Mouse (Mus musculus): Measurements from ENCODE around the gene Atxn7l2.
"Not testable (repeated sequence)": the region's sequence is repeated elsewhere in the genome, so short reads cannot be mapped to it uniquely, and the experiment has no call there.

The Atxn7l2 gene

DNA sequence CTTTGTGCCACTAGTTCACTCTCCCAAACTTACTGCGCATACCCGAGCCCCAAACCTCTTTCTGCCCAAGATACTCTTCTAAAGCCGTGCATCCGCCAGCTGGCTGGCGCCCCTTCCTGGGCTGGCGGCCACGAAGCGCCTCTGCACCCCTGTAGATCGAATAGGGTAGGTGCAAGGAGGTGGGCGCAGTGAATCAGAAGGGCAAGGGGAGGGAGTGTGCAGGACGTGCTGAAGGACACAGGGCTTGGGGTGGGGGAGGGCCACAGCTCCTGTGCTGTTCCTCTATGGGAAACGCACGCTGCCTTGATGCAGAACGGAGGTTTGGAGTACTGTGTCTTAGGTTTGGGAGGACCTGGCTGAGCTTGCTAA lies at the start of gene Atxn7l2:
Atxn7l2 (minus strand) TSS at position 164 of the 369 bp plus-strand sequence.
- no peak for DNase-seq (ENCODE audit: extremely low read depth, low read depth)

DNA sequence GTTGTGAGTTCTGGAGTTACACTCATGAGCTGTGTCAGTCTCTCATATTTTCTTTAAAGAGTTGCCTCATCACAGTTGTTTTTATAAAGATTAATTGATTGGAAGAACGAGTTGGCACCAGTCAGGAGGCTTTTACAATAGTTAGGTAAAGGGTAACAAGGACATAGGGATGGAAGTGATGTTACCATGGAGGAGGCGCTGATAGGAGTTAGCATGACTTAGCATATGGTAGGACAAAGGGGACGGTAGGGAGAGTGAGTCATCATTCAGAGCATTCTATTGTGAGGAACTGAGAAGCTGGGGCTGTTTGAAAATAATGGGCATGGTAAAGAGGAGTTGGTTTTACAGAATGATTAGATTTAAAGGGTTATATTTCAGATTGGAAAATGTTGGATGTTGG lies 48.6 kb upstream of the Atxn7l2 start:
- DNase-seq (ENCODE audit: extremely low read depth, low read depth), result peak; percentile 79

DNA sequence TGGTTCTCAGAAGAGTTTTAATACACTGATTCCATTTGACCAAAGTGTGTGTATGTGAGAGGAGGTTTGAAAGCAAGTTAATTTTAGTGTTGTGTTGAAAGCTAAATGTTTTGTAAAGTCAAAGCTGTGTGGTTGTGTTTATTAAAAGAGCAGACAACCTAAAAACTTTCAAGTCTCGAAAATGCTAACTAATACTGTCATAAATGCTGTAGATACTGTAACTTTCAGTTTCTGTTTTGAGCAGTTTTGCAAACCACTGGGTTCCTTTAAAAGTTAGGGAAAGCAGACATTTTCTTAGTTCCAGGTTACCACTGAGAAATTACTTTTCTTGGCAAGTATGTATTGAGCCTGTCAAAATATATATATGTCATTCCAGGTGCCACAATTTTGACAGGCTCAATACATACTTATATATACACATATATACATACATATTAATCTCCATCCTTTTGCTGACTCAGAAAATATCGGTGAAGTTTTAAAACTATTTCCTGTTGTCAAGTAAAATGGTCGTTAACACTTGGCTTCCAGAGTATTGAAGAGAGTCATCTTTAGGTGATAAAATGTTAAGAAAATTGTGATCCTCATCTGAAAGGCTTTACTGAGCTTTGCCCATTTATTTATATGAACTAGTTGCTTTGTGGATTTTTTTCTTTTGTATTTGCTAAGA lies 47.2 kb upstream of the Atxn7l2 start:
- DNase-seq (ENCODE audit: extremely low read depth, low read depth), result no peak

DNA sequence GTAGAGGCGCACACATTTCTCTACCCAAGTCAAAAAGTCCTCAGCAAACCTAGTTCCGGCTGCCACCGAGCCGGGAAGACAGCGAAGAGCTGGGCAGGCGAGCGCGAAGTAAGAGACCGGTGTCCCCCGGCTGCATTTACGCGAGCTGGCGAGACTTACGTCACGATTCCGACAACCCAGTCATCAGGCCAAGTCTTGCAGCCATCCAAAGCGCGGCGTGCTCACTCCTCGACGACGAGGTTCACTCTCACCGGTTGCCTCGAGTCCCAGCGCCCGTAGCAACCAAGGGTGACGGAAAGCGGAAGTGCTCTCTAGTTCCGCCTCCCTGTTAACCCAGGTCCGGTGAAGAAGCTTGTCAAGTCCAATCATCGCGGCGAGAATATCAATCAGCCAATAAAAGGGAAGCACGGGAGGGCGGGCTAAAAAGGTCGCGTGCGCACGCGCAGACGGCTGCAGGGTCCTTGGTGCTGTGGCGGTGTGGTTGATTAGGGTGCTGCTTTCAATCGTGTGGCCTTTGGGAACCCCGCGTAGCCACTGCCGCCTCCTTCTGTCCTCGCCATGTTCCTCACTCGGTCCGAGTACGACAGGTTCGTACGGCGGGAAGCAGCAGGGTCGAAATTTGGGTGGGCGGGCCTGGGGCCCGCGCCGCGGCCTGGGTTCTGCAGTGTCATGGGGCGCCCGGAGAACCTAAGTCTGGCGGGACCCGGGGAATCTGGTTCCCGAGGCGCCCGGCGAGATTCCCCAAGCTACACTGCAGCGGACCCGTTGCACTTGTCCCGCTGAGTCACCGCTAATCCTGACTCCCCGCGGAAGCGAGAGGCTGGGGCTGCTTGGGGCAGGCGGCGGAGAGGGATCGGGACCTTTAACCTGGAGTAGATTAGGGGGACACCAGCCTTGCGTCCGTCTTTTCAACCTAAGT lies 46.2 kb upstream of the Atxn7l2 start, which contains the start of gene Psma5:
Psma5 (plus strand) TSS at position 208 of the 919 bp plus-strand sequence.
- DNase-seq (ENCODE audit: extremely low read depth, low read depth), result peak; percentile 100

DNA sequence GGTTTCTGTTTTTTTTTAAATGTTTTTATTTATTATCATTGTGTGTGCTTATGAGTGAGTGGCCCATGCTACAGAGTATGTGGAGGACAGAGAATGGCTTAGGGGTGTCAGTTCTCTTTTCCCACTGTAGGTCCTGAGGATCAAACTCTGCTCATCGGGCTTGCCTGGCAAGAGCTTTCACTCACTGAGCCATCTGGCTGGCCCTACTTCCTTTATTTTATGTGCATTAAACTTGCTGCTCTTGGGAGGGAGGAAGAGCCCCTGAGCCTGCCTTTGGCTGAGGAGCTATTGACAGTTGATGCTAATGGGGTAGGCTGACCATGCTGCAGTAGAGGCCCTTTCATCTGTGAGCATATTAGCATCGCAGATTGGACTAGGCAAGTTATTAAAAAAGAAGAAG lies 36.1 kb upstream of the Atxn7l2 start:
- peak; percentile 52 for DNase-seq (ENCODE audit: extremely low read depth, low read depth)

DNA sequence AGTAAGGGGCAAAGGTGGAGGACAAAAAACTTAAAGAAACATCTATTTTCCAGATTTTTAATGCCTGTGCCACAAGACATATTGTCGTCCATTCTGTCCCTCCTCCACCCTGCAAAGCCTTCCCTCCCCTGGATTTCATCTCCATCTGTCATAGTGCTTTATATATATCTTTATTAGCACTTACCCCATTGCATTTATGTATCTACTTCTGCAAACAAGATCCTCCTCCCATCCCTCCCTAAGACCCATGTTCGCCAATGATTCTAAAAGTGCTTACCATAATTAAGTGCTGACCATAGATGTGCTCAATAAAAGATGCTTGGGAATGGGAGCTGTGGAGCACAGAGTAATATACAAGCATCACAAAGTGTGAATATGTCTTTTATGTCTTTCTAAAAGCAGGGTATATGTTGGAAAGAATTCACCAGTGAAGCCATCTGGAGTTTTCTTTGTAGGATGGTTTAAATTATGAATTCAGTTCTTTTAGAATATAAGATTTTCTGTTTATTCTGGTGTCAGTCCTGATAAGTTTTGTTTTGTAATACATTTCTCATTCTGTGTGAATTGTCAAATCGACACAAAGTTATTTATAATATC lies 30.6 kb upstream of the Atxn7l2 start:
- no peak for DNase-seq (ENCODE audit: extremely low read depth, low read depth)

DNA sequence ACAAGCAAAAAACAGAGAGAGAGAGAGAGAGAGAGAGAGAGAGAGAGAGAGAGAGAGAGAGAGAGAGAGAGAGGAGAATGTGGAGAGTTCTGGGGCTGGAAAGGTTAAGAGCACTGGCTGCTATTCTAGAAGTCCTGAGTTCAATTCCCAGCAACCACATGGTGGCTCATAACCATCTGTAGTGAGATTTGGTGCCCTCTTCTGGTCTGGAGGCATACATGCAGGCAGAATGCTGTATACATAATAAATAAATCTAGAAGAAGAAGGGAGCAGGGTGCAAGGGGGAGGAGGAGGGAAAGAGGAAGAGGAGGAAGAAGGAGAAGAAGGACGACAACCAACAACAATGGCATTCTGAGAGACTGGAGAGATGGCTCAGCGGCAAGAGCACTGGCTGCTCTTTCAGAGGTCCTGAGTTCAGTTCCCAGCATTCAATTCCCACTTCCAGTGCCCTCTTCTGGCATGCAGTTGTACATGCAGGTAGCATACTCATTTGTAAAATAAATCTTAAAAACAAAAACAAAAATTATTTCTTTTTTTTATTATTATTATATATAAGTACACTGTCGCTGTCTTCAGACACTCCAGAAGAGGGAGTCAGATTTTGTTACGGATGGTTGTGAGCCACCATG lies 26.9 kb upstream of the Atxn7l2 start:
- not testable (repeated sequence) for DNase-seq (ENCODE audit: extremely low read depth, low read depth)

DNA sequence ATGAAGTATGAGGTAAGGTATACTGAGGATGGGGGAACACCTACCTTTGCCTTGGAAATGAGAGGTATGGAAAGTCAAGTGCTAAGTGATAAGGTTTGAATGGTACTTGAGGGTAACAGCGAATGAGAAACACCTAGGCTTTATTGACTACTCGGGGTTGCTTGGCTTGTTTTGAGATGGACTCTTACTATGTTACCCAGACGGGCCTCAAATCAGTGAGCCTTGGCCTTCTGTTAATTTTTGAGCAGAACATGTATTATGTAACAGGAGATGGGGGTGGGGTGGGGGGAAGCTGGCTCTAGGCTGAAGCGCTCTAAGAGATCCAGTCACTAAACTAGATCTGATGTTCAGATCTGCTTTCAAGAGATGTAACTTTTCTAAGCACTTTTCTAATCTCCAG lies 20.9 kb upstream of the Atxn7l2 start:
- no peak for DNase-seq (ENCODE audit: extremely low read depth, low read depth)

DNA sequence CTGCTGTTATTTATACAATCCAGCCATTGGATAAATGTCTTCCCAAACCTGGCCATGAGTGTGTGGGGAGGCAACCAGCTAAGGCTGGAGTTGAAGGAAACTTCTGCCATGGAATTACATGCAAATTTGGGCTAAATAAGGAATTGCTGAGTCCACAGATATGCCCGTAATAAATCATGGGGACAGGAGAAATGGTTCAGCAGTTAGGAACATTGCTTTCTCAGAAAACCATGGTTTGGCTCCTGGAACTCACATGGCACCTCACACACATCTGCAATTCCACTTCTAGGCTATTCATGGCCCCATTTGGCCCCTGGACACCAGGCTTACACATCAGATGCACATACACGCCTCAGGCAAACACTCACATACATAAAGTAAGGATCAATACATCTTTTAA lies 16.8 kb upstream of the Atxn7l2 start:
- DNase-seq (ENCODE audit: extremely low read depth, low read depth), result no peak

DNA sequence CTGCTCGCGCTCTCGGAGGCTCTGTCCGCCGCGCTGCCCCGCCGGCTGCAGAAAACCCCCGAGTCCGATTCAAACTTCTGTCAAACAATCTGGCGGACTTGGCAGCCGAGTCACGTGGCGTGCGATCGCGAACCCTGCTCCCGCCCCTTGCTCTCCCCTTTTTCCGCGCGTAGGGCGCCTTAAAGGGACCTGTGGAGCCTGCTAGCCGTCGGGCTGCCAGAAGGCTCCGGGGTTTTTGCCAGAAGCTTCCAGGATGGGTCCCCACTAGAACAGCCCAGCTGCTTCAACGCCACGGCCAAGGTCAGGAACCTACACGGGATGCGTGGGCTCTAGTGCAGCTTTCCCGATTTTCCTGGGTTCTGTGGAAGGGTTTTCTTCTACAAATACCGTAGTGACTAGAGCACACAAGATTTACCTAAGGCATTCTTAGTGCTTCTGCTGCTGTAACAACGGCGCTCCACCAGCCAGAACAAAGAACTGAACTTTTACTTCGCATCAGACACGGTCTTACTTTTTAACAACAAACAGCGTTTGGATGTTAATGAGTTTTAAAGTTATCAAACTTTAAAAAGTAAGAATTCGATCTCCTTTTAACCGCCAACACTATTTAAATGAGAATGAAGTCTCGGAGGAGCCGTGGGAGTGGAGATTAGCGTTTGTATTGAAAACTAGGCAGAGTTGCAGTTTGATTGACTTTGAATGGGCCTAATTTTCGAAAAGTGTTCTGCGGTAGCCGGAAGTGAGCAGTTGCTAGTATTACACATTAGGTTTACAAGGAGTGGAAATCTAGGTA lies 16.0 kb upstream of the Atxn7l2 start, which contains the start of gene Sypl2:
Sypl2 (minus strand) TSS at position 91 of the 793 bp plus-strand sequence.
- no peak for DNase-seq (ENCODE audit: extremely low read depth, low read depth)

DNA sequence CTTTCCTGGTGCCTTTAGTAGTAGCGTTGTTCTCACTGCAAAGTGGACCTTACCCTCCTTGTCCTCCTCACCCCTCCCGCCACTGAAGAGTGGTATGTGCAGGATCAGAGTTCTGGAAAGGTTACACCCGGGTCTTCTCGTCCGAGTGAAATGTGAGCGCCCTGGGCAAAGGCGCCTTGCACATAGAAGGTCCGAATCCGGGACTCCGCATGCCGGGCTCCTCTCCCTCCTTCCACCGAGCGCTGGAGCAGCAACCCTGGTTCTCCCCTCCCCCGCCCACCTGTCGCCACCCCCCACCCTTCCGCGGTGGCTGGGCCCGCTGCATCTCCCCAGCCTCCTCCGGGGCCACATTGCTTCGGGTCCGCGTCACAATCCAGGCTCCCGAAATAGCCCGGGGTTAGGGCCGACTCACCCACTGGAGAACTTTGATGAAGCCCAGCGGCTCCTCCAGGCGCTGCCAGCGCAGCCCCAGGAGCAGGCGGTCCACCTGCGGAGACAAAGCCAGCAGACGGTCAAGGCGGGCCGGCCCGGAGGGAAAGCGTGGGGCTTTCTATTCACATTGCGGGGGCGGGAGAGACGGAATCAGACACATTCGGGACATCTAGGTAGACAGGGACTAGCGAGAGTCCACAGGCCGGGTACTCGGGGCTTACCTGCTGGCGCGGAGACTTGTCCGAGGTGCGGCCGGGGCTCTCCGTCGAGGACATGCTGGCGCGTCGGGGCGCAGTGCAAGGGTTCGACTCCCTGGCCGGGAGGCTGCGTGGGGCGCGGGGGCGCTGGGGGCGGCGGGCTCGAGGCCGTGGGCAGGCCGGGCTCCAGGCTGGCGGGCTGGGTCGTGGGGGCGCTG lies 15.2 kb upstream of the Atxn7l2 start:
- no peak for DNase-seq (ENCODE audit: extremely low read depth, low read depth)

DNA sequence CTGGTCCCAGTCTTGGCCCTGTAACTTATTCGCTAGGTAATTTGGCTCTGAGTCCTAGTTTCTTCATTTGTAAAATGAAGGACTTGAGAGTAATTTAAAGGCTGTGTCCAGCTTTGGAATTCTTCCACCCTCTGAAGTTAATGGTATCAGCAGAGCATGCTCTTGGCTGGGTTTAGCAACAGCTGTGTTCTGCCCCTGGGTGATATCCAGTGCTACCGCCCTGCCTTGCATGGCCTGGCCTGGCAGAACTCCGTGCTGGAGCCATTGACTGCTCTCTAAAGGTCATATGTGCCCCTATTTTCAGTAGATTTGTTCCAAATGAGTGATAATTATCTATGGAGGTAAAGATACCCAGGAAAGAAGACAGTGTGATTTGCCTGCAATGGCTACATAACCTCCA lies 9.9 kb upstream of the Atxn7l2 start:
- no peak for DNase-seq (ENCODE audit: extremely low read depth, low read depth)

DNA sequence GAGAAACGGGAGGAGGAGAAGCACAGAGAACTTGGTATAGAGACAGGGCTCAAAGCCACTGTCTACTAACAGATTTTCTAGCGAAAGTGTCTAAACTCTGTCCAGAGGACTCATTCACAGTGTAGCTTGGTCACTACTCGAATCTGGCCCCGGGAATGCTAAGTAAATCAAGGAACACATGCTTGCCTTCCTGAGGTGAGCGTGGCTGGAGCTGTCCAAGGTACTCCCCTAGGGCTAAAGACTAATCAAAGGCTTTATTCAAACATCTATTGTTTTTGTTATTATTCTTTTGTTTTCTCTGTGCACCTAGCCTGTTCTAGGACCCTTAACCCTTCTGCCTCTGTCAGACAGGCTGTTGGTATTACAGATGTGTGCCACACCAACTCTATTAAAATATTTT lies 4.0 kb upstream of the Atxn7l2 start:
- no peak for DNase-seq (ENCODE audit: extremely low read depth, low read depth)

DNA sequence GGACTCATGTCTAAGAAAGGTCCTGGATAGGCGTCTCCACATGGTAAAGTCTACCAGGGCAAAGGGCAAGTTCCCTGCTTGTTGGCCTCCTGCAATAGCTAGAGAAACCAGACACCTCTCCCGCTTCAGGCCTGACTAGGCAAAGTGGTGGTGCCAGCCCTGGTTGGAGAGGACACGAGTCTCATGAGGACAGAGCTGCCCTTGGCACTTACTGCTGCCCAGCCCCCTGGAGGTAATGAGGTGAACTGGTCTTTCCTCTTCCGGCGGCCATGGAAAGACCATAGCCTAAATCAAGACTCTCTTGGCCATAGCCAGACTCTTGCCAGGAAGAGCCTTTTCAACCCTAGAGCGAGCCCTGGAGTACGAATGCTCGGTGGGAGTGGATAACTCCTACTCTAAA lies 1.7 kb upstream of the Atxn7l2 start:
- no peak for DNase-seq (ENCODE audit: extremely low read depth, low read depth)

DNA sequence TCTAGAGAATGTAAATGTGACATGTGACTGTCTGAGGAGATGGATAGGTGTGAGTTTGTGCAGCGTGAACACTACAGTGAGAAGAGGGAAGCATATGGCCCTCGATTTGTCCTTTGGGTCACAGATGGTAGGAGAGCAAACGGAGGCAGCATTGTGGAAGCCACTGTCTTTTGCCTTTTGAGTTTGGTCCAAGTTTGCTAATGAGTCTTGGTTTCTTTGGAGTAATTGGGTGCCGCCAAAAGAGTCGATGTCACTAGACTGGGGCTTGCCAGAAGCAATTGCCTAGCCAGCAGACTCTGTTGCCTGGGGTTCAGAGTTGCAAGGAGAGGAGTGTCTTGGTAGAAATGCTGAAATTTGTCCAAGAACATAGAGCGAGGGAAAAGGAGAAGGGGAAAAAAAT lies 1.1 kb upstream of the Atxn7l2 start:
- DNase-seq (ENCODE audit: extremely low read depth, low read depth), result no peak

DNA sequence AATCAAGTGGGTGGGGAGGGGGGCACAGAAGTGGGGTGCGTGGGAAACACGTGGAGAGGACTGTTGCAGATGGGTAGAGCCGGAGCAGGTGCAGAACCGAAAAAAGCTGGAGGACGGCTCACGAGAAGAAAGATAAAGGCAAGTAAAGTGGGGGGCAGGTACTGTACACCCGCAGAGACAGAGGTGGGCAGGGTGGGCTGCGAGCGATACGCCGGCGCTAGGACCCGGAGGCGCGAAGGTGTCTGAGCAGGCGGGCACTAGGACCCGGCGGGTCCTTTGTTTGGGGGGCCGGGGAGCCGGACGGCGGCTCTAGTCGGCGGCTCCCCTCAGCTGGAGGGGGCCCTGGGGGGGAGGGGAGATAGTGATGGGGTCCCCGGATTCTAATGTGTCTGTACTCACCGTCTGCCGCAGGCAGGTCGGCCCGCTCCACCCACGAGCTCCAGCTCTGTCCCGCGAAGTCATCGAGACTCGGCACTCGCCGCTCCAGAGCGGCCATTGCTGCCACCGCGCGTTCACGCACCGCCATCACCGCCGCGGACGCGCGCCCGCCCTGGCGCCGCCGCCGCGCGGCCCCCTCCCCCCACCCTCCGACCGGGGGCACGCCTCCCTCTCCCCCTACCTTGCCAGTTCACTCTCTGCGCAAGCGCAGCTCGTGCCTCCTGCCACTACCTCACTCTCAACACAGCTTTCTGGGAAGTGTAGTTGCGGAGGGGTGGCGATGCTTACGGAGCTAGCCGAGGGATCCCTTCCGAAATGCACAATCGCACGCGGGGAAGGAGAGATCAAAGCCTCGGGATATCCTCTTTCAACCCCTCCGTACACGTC lies 576 bp downstream of the Atxn7l2 start:
- peak; percentile 93 for DNase-seq (ENCODE audit: extremely low read depth, low read depth)

DNA sequence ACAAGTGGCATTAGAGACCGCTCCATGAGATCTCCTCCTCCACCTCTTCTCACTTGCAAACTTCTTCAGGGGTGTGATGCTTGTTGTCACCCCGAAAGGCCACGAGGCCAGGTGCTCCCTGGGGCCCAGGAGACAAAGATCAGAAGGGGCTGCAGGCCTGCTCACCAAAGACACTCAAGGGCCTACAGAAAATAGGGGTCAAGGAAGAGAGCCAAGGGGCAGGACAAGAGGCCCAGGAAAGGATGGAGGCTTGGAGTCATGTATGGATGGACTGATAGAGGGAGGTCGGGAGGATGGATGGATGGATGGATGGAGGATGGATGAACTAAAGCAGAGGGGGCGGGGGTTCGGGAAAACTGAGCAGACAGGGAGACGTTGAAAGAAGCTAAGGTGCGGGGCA lies 1.2 kb downstream of the Atxn7l2 start:
- no peak for DNase-seq (ENCODE audit: extremely low read depth, low read depth)

DNA sequence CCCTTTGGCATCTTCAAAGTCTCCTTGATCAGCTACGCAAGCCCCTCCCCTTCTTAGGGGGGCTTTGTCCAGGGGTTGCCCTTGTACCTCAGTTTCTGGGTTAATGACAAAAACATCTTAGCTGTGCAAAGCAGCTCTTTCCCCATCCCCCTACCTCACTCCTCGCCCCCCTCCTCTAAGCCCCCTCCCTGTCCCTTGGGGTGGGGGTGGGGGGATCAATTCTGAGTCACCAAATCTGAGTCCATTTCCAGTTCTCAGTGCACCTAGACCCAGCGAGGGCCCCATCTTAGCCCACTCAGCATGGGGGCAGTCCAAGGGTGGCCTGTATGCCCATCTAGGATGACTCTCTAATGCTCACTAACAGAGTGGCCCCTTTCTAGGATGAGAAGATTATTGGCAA lies 1.7 kb downstream of the Atxn7l2 start:
- no peak for DNase-seq (ENCODE audit: extremely low read depth, low read depth)

DNA sequence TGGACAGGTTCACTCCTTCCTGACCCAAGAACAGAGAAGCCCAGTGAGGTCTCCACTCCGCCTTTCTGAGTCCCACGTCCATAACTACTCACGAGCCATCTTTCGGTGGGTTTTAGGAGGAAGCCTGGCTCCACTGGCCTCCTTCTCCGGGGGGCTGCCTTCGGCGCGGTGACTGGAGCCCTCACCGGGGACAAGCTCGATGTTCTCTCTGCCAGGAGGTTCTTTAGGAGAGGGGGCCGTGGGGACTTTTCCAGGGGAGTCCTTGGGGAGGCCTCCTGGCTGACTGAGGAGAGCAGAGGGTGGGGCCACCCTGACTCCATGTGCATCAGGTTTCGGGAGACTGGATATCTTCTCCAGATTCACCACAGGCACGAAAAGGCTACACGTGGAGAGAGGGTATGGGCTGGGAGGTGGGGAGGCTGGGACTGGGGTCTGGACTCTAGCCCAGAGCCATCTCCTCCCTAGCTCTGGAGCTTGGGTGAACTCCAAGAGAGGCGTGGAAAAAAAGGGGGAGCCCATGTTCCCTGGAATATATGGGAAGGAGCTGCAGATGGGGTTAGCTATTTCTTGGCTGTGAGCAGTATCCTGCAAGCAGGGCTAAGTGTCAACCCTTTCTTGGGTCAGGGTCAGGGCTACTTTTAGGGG lies 3.9 kb downstream of the Atxn7l2 start:
- no peak for DNase-seq (ENCODE audit: extremely low read depth, low read depth)
